Mouse (Mus musculus) stomach, adult 2 months (tissue): Measurements from ENCODE around the gene Gm14459. TPM values are rescaled to one million over a fixed set of nuclear protein-coding genes. Genes with fewer than 3 reads are reported as not detected.

ENCODE experiments used
- polyA plus RNA-seq: library from polyadenylated mRNA; depleted of rRNA; stranded (reverse); fragments of >200 nt; gene quantifications from 2 replicates; pipeline ENCODE4 v1.2.3, GENCODE M21; 2012; rRNA removed

The Gm14459 gene
- not detected in 2 replicates for polyA plus RNA-seq

DNA sequence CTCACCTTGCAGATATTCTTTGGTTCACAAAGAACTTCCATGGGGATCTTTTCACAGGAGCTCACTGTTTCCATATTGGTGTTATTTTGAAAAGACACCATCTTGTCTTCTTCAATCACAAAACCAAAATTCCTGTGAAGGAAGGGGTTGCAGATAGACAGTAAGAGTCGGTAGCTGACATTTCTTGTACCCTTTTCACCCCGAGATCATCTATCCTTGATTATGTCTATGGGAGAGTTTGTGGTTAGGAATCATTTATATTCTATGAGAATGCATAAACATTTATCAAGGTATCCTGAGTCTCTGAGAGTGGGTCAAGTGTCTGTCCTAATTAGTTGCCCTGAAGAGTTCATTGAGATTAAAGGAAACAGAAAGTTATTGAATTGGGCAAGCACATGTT, at the start of gene Gm14459:
Gene Gm14459, minus strand, starts transcription at position 101 of the 400 bp plus-strand sequence.

GRCm38 (mm10) chrX:8548155-8548554, 23.4 kb upstream of the Gm14459 start, which contains the start of gene Ssxb6:
TSS of gene Ssxb6 (minus strand) at chrX:8548255.

Other genes with a start within 250 kb of the Gm14459 start
- not detected in 2 replicates for gene Ssxb10, start 197.5 kb downstream of the Gm14459 start, polyA plus RNA-seq
- not detected in 2 replicates for gene Ssxb9, start 158.0 kb downstream of the Gm14459 start, polyA plus RNA-seq
- gene Ssxb1, start 111.6 kb downstream of the Gm14459 start, polyA plus RNA-seq: not detected in 2 replicates
- not detected in 2 replicates for gene Ssxb2, start 63.2 kb downstream of the Gm14459 start, polyA plus RNA-seq
- not detected in 2 replicates for gene Ssxb6, start 23.3 kb upstream of the Gm14459 start, polyA plus RNA-seq
- not detected in 2 replicates for gene Ssxb3, start 66.9 kb upstream of the Gm14459 start, polyA plus RNA-seq
- gene Ssxb8, start 165.9 kb upstream of the Gm14459 start, polyA plus RNA-seq: not detected in 2 replicates
- gene Ssx9, start 223.5 kb upstream of the Gm14459 start, polyA plus RNA-seq: not detected in 2 replicates